Mouse (Mus musculus) midbrain, embryonic 15.5 days (tissue): ENCODE data around the gene Laptm4a. TPM values are rescaled to one million over a fixed set of nuclear protein-coding genes. Genes with fewer than 3 reads are reported as not detected.

Experiments
- ATAC-seq: fragments of 200-750 bp; cut with Nextera tagmentation; replicated peaks from 2 replicates; pipeline ENCODE4 v1.8.0; 2017; ENCODE audit warnings: moderate TSS enrichment
- H3K27ac ChIP-seq: fragments of 300-500 bp; sonication (generic); 2 replicates; pipeline ENCODE4 v1.5.1; 2015; ENCODE audit warnings: mild to moderate bottlenecking, inconsistent platforms
- H3K27me3 ChIP-seq: fragments of 300-500 bp; sonication (generic); replicated peaks from 2 replicates; pipeline ENCODE4 v1.6.1; 2015; ENCODE audit warnings: inconsistent platforms
- H3K36me3 ChIP-seq: fragments of 300-500 bp; sonication (generic); replicated peaks from 2 replicates; pipeline ENCODE4 v1.6.1; 2015; ENCODE audit warnings: inconsistent platforms
- H3K4me1 ChIP-seq: fragments of 300-500 bp; sonication (generic); 2 replicates; pipeline ENCODE4 v1.6.1; 2015; ENCODE audit warnings: inconsistent platforms
- H3K4me2 ChIP-seq: fragments of 300-500 bp; sonication (generic); 2 replicates; pipeline ENCODE4 v1.6.1; 2015; ENCODE audit warnings: inconsistent platforms, mild to moderate bottlenecking, moderate library complexity
- H3K4me3 ChIP-seq: fragments of 300-500 bp; sonication (generic); 2 replicates; pipeline ENCODE4 v1.5.1; 2015; ENCODE audit warnings: mild to moderate bottlenecking, inconsistent platforms
- H3K9ac ChIP-seq: fragments of 300-500 bp; sonication (generic); 2 replicates; pipeline ENCODE4 v1.6.1; 2015; ENCODE audit warnings: mild to moderate bottlenecking, inconsistent platforms
- H3K9me3 ChIP-seq: fragments of 300-500 bp; sonication (generic); 2 replicates; pipeline ENCODE4 v1.6.1; 2016; ENCODE audit warnings: inconsistent platforms
- WGBS: fragments of 180-500 bp; shearing (Covaris S2); methylation state at CpG from one replicate; pipeline ENCODE4 v1.1.7; 2015; ENCODE audit warnings: mixed read lengths; 5-methylcytosine and 5-hydroxymethylcytosine counted together
- polyA plus RNA-seq: library from polyadenylated mRNA; unstranded; fragments of >200 nt; fragmentation: Nextera tagmentation; extraction: Ambion mirVana; gene quantifications from 2 replicates; pipeline ENCODE4 v1.2.1, GENCODE M21; 2015

The Laptm4a gene
- 171 and 181 TPM in 2 replicates for polyA plus RNA-seq

- H3K9ac ChIP-seq = peak within 1 kb of the TSS; percentile 73
- WGBS = under 1% methylated on average over 73 of the region's 73 CpGs
- H3K36me3 ChIP-seq = 0 out of 2 replicates have a peak, but pooled peaks cover 4% of the 10 kb centered on the region
- peak within 1 kb of the TSS; percentile 63 for H3K4me3 ChIP-seq
- H3K9me3 ChIP-seq = no peaks in the 10 kb centered on the region
- H3K27ac ChIP-seq = peak within 1 kb of the TSS; percentile 90
- peak within 1 kb of the TSS; percentile 69 for H3K4me2 ChIP-seq
- peak; percentile 99 for ATAC-seq
- H3K4me1 ChIP-seq = peaks cover 28% of the 10 kb centered on the region
- H3K27me3 ChIP-seq = no peaks in the 10 kb centered on the region
Measured at GRCm38 (mm10) chr12:8921394-8922368, at the start of gene Laptm4a. Gene Laptm4a (plus strand): TSS chr12:8921664.

GRCm38 (mm10) chr12:8875583-8875982 is 45.9 kb upstream of the Laptm4a start:
- no peak for ATAC-seq
- no peak overlapping the region for H3K27ac ChIP-seq

DNA sequence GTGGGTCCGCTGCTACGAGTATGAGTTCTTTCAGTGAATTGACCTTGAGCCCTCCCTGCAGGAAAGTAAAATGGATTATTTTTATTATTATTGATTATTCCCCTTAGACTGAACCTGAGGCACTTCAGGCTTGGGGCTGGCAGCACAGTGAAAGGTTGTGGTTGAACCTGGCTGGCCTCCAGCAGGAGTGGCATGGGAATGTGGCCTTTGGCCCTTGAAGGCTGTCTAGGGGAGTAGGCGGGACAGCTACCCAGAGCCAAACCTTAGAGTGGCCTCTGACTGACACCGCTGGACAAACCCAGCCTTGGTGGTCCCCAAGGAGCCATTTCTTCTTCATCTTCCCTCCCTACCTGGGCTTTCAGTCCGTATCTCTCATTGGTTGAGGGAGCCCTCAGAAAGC is 44.6 kb upstream of the Laptm4a start:
- H3K4me1 ChIP-seq = no peaks in the 10 kb centered on the region
- no peak overlapping the region for H3K4me3 ChIP-seq
- no peak overlapping the region for H3K4me2 ChIP-seq
- no peak overlapping the region for H3K27ac ChIP-seq
- H3K9ac ChIP-seq = no peak overlapping the region
- ATAC-seq = no peak
- no peaks in the 10 kb centered on the region for H3K9me3 ChIP-seq
- no peaks in the 10 kb centered on the region for H3K27me3 ChIP-seq
- no peaks in the 10 kb centered on the region for H3K36me3 ChIP-seq
- WGBS = 83% methylated on average over 5 of the region's 5 CpGs

More at GRCm38 (mm10) chr12:8875583-8875982, 45.9 kb upstream of the Laptm4a start:
- Histone ChIP-seq H3K9ac (no peak overlapping the region), H3K9me3 (no peaks in the 10 kb centered on the region), H3K36me3 (no peaks in the 10 kb centered on the region), H3K27me3 (no peaks in the 10 kb centered on the region), H3K4me3 (no peak overlapping the region), H3K4me1 (no peaks in the 10 kb centered on the region), H3K4me2 (no peak overlapping the region)
- WGBS = 86% methylated on average over 9 of the region's 9 CpGs

DNA sequence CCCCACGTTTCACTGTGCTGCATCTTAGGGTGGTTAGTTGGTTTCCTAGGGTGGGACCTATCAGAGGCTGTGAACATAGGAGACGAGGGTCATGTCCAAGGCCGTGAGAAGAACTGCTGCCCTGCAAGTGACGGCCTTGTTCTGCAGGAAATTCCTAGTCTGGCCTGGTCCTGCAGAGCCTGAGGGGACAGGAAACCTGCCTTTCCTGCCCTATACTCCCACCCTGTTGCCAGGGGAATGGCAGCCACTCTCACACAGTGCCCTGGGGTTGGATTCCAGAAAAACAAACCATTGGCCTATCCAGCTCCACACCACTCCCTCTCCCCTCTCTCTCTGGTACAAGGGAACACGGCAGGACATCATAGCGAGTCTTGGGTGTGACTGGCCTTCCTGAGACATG is 44.1 kb upstream of the Laptm4a start:
- ATAC-seq = no peak; the same call in 1 of the 2 replicates
- H3K27ac ChIP-seq = no peak overlapping the region
- H3K9me3 ChIP-seq = no peaks in the 10 kb centered on the region
- no peaks in the 10 kb centered on the region for H3K4me1 ChIP-seq
- no peak overlapping the region for H3K4me3 ChIP-seq
- 89% methylated on average over 6 of the region's 6 CpGs for WGBS
- H3K4me2 ChIP-seq = no peak overlapping the region
- H3K9ac ChIP-seq = no peak overlapping the region
- no peaks in the 10 kb centered on the region for H3K27me3 ChIP-seq
- no peaks in the 10 kb centered on the region for H3K36me3 ChIP-seq

- Histone ChIP-seq H3K9me3 (no peaks in the 10 kb centered on the region), H3K27me3 (no peaks in the 10 kb centered on the region), H3K36me3 (no peaks in the 10 kb centered on the region), H3K9ac (no peak overlapping the region), H3K4me2 (no peak overlapping the region), H3K4me3 (no peak overlapping the region), H3K27ac (no peak overlapping the region), H3K4me1 (no peaks in the 10 kb centered on the region)
- ATAC-seq = no peak
- 90% methylated on average over 2 of the region's 2 CpGs for WGBS
Measured at GRCm38 (mm10) chr12:8878752-8879151, 42.7 kb upstream of the Laptm4a start.

- 69% methylated on average over 6 of the region's 6 CpGs for WGBS
- H3K4me2 ChIP-seq = no peak overlapping the region
- ATAC-seq = no peak
- no peaks in the 10 kb centered on the region for H3K36me3 ChIP-seq
- H3K4me3 ChIP-seq = no peak overlapping the region
- H3K27me3 ChIP-seq = no peaks in the 10 kb centered on the region
- H3K4me1 ChIP-seq = no peaks in the 10 kb centered on the region
- H3K9me3 ChIP-seq = no peaks in the 10 kb centered on the region
- H3K9ac ChIP-seq = no peak overlapping the region
- no peak overlapping the region for H3K27ac ChIP-seq
Measured at GRCm38 (mm10) chr12:8879389-8879788, 42.1 kb upstream of the Laptm4a start.

DNA sequence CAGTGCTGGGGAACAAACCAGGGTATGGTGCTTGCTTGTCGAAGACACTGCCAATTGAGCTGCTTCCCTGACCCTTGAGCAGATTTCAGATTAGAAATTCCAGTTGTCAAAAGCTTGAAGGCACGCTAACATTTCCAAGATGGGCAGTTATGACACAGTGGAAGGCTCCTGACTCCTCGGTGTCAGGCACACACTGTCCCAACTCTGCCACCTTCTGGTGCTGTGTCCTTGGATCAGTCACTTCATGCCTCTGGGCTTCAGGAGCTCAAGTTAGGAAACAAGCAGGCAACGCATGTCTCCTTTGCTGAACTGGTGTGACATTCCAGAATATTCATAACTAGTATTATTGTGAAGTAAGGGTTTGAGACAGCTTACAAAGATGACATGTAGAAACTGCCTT is 39.7 kb upstream of the Laptm4a start:
- WGBS = 66% methylated on average over 4 of the region's 4 CpGs
- H3K4me2 ChIP-seq = no peak overlapping the region
- H3K9ac ChIP-seq = no peak overlapping the region
- no peaks in the 10 kb centered on the region for H3K27me3 ChIP-seq
- H3K27ac ChIP-seq = no peak overlapping the region
- no peak for ATAC-seq
- H3K4me3 ChIP-seq = no peak overlapping the region
- H3K36me3 ChIP-seq = no peaks in the 10 kb centered on the region
- H3K4me1 ChIP-seq = peaks cover 10% of the 10 kb centered on the region
- no peaks in the 10 kb centered on the region for H3K9me3 ChIP-seq

- H3K9me3 ChIP-seq = no peaks in the 10 kb centered on the region
- no peaks in the 10 kb centered on the region for H3K36me3 ChIP-seq
- peaks cover 10% of the 10 kb centered on the region for H3K4me1 ChIP-seq
- 90% methylated on average over 8 of the region's 8 CpGs for WGBS
- no peak overlapping the region for H3K4me2 ChIP-seq
- ATAC-seq = no peak
- no peak overlapping the region for H3K9ac ChIP-seq
- H3K4me3 ChIP-seq = no peak overlapping the region
- H3K27ac ChIP-seq = no peak overlapping the region
- no peaks in the 10 kb centered on the region for H3K27me3 ChIP-seq
Measured at GRCm38 (mm10) chr12:8882376-8882775, 39.1 kb upstream of the Laptm4a start.

GRCm38 (mm10) chr12:8884426-8885145 is 36.9 kb upstream of the Laptm4a start:
- Histone ChIP-seq H3K27me3 (no peaks in the 10 kb centered on the region), H3K4me3 (no peak overlapping the region), H3K36me3 (no peaks in the 10 kb centered on the region), H3K27ac (no peak overlapping the region), H3K9me3 (no peaks in the 10 kb centered on the region), H3K4me1 (peaks cover 10% of the 10 kb centered on the region), H3K9ac (no peak overlapping the region), H3K4me2 (peak overlapping the region; percentile 16; the same call in 1 of the 2 replicates)
- ATAC-seq = 0 out of 2 replicates have a peak, but pooled peaks have one; percentile 40
- 25% methylated on average over 13 of the region's 13 CpGs for WGBS

GRCm38 (mm10) chr12:8885146-8885543 is 36.3 kb upstream of the Laptm4a start:
- no peaks in the 10 kb centered on the region for H3K27me3 ChIP-seq
- H3K4me1 ChIP-seq = peaks cover 10% of the 10 kb centered on the region
- no peak overlapping the region for H3K4me3 ChIP-seq
- no peaks in the 10 kb centered on the region for H3K36me3 ChIP-seq
- no peaks in the 10 kb centered on the region for H3K9me3 ChIP-seq
- no peak overlapping the region for H3K9ac ChIP-seq
- H3K4me2 ChIP-seq = peak overlapping the region; percentile 16; the same call in 1 of the 2 replicates
- WGBS = 14% methylated on average over 4 of the region's 4 CpGs
- H3K27ac ChIP-seq = no peak overlapping the region
- peak; percentile 32; the same call in 1 of the 2 replicates for ATAC-seq

DNA sequence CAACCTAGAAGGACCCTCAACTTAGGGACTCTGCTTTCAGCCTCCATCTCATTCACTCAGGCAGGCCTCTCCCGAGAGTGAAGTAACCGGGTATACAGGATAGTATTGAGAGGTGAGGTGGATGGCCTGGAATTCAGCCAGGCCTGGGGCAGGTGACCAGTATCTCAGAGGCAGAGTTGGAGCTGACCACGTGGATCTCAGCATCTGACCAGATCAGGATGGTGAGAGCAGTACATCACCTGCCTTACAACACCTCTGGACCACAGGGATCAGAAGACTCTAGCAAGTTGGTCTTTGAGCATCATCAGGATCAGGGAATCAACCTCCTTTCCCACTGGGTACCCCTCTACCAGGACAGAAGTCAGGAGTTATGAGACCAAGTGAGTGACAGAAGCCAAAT is 35.5 kb upstream of the Laptm4a start:
- no peak for ATAC-seq
- 72% methylated on average over 3 of the region's 3 CpGs for WGBS
- Histone ChIP-seq H3K27me3 (no peaks in the 10 kb centered on the region), H3K9ac (no peak overlapping the region), H3K4me2 (no peak overlapping the region), H3K27ac (no peak overlapping the region), H3K4me1 (peaks cover 10% of the 10 kb centered on the region), H3K36me3 (no peaks in the 10 kb centered on the region), H3K9me3 (no peaks in the 10 kb centered on the region), H3K4me3 (no peak overlapping the region)

- H3K4me1 ChIP-seq = peaks cover 10% of the 10 kb centered on the region
Measured at GRCm38 (mm10) chr12:8888445-8888844, 33.0 kb upstream of the Laptm4a start.

More at GRCm38 (mm10) chr12:8888445-8888844, 33.0 kb upstream of the Laptm4a start:
- H3K4me2 ChIP-seq = no peak overlapping the region
- no peak overlapping the region for H3K27ac ChIP-seq
- WGBS = 33% methylated on average over 7 of the region's 7 CpGs
- no peak overlapping the region for H3K9ac ChIP-seq
- H3K9me3 ChIP-seq = no peaks in the 10 kb centered on the region
- no peaks in the 10 kb centered on the region for H3K36me3 ChIP-seq
- no peak overlapping the region for H3K4me3 ChIP-seq
- H3K27me3 ChIP-seq = no peaks in the 10 kb centered on the region
- ATAC-seq = no peak
